Mouse (Mus musculus): ENCODE measurements around the gene Magi1. TPM values are rescaled to one million over a fixed set of nuclear protein-coding genes. Genes with fewer than 3 reads are reported as not detected.

Gene Magi1
- total and polyA plus RNA-seq, 3 experiments: not detected

- H3K79me2 ChIP-seq (replicated peaks; ENCODE audit: control insufficient read depth, extremely low read depth, insufficient read depth, poor library complexity, severe bottlenecking): no peaks in the 10 kb centered on the region
- in situ Hi-C loops (cut with MboI; ENCODE audit: low pct_ligation_motif_present, low pct_unique_long_range_greater_than_20kb, low sequenced_read_pairs): no loop called here
Measured at GRCm38 (mm10) chr6:94159256-94159655, 124.5 kb downstream of the Magi1 start.

GRCm38 (mm10) chr6:94158119-94158848 is 125.4 kb downstream of the Magi1 start:
- no peak overlapping the region for H3K4me3 ChIP-seq (replicated peaks in 1 of 3; ENCODE audit: low read depth in 2 of 3, low read length in 2 of 3, poor library complexity in 1 of 3)
- DNase-seq (ENCODE audit: extremely low read depth): no peak
- dilution Hi-C loops (cut with MboI; ENCODE audit: extremely low pct_ligation_motif_present, extremely low pct_unique_long_range_greater_than_20kb, low sequenced_read_pairs) (no loop called here), in situ Hi-C loops (cut with MboI; ENCODE audit: low pct_ligation_motif_present, low pct_unique_long_range_greater_than_20kb, low sequenced_read_pairs) (no loop called here)
- no peaks in the 10 kb centered on the region for H3K79me2 ChIP-seq (replicated peaks; ENCODE audit: control insufficient read depth, extremely low read depth, insufficient read depth, poor library complexity, severe bottlenecking)
- TF ChIP-seq HCFC1 (IDR thresholded peaks at IDR 0.05; ENCODE audit: low read depth, low read length) (no peak), JUND (conservative IDR thresholded peaks at IDR 0.05; ENCODE audit: low read depth, low read length) (no peak), ZNF384 (IDR thresholded peaks at IDR 0.05; ENCODE audit: low read depth, low read length) (no peak), ZMIZ1 (IDR thresholded peaks at IDR 0.05; ENCODE audit: low read depth, low read length) (no peak), TBP (conservative IDR thresholded peaks at IDR 0.05; ENCODE audit: low read depth, low read length) (no peak), CHD1 (IDR thresholded peaks at IDR 0.05; ENCODE audit: low read depth, low read length) (no peak), TCF12 (IDR thresholded peaks at IDR 0.05; ENCODE audit: low read depth, low read length) (no peak), USF2 (conservative IDR thresholded peaks at IDR 0.05; ENCODE audit: low read depth, low read length) (no peak), KAT2A (IDR thresholded peaks at IDR 0.05; ENCODE audit: insufficient replicate concordance, low read length) (no peak), USF1 (IDR thresholded peaks at IDR 0.05; ENCODE audit: low read depth, low read length) (no peak), ELF1 (IDR thresholded peaks at IDR 0.05; ENCODE audit: low read depth, low read length) (no peak), MEF2A (IDR thresholded peaks at IDR 0.05; ENCODE audit: borderline replicate concordance, low read depth, low read length) (no peak), GABPA (IDR thresholded peaks at IDR 0.05; ENCODE audit: insufficient replicate concordance, low read depth, low read length) (no peak), EP300 (IDR thresholded peaks at IDR 0.05; ENCODE audit: low read length) (no peak), SMC3 (IDR thresholded peaks at IDR 0.05; ENCODE audit: low read depth, low read length) (no peak), UBTF (IDR thresholded peaks at IDR 0.05; ENCODE audit: low read depth, low read length) (no peak), NRF1 (IDR thresholded peaks at IDR 0.05; ENCODE audit: low read depth, low read length) (no peak)
- no peaks in the 10 kb centered on the region for H3K36me3 ChIP-seq (replicated peaks in 1 of 2; ENCODE audit: control insufficient read depth in 1 of 2, insufficient read depth in 1 of 2, low read length in 1 of 2)
- H3K4me2 ChIP-seq (ENCODE audit: insufficient read depth, low read depth, poor library complexity, severe bottlenecking): no peak overlapping the region
- H3K27me3 ChIP-seq (replicated peaks): no peaks in the 10 kb centered on the region
- no peak overlapping the region for H3K27ac ChIP-seq (ENCODE audit: insufficient read depth, low read depth)
- peaks cover 62% of the 10 kb centered on the region for H3K9me3 ChIP-seq (replicated peaks; ENCODE audit: low read length)
- no peaks in the 10 kb centered on the region for H3K4me1 ChIP-seq (ENCODE audit: control insufficient read depth in 1 of 2, insufficient read depth in 2 of 2)
- H3K9ac ChIP-seq (ENCODE audit: insufficient read depth, low read depth): no peak overlapping the region

More at GRCm38 (mm10) chr6:94159256-94159655, 124.5 kb downstream of the Magi1 start:
- no peak overlapping the region for H3K9ac ChIP-seq (ENCODE audit: insufficient read depth, low read depth)
- no peak overlapping the region for H3K27ac ChIP-seq (ENCODE audit: insufficient read depth, low read depth)
- dilution Hi-C loops (cut with MboI; ENCODE audit: extremely low pct_ligation_motif_present, extremely low pct_unique_long_range_greater_than_20kb, low sequenced_read_pairs): no loop called here
- H3K27me3 ChIP-seq (replicated peaks): no peaks in the 10 kb centered on the region
- no peaks in the 10 kb centered on the region for H3K4me1 ChIP-seq (ENCODE audit: control insufficient read depth in 1 of 2, insufficient read depth in 2 of 2)
- no peaks in the 10 kb centered on the region for H3K36me3 ChIP-seq (replicated peaks in 1 of 2; ENCODE audit: control insufficient read depth in 1 of 2, insufficient read depth in 1 of 2, low read length in 1 of 2)
- H3K9me3 ChIP-seq (replicated peaks; ENCODE audit: low read length): peaks cover 65% of the 10 kb centered on the region
- H3K4me3 ChIP-seq (replicated peaks in 1 of 3; ENCODE audit: low read depth in 2 of 3, low read length in 2 of 3, poor library complexity in 1 of 3): no peak overlapping the region
- DNase-seq (ENCODE audit: extremely low read depth): no peak
- no peak overlapping the region for H3K4me2 ChIP-seq (ENCODE audit: insufficient read depth, low read depth, poor library complexity, severe bottlenecking)
- TF ChIP-seq MAFK (IDR thresholded peaks at IDR 0.05; ENCODE audit: insufficient replicate concordance, low read length) (no peak), ZMIZ1 (IDR thresholded peaks at IDR 0.05; ENCODE audit: low read depth, low read length) (no peak)

Data from CH12.LX (cell line).